24 mouse cellular contexts compared by ENCODE assay signal in genomic region chr4:104504916-104505315, GRCm38 (mm10).
"Had no signal": no experiment of that assay in that cellular context is flagged by ENCODE, and none has a peak within 500 bp of the region (broad histone marks: within the 10 kb centered on the region; RNA-seq: fewer than 3 reads in every experiment).

No protein-coding gene starts in this region.

- H3K36me3 ChIP-seq: limb, embryonic 10.5 days; limb, embryonic 13.5 days; liver, embryonic 12.5 days; liver, embryonic 15.5 days; lung, embryonic 15.5 days; midbrain, embryonic 10.5 days; neural tube, embryonic 12.5 days; neural tube, embryonic 15.5 days; stomach, embryonic 15.5 days had no signal

- H3K9me3 ChIP-seq: limb, embryonic 10.5 days; limb, embryonic 13.5 days; liver, embryonic 12.5 days; liver, embryonic 15.5 days; lung, embryonic 15.5 days; midbrain, embryonic 10.5 days; neural tube, embryonic 12.5 days; neural tube, embryonic 15.5 days; stomach, embryonic 15.5 days had no signal

- H3K9ac ChIP-seq: limb, embryonic 13.5 days; liver, embryonic 12.5 days; liver, embryonic 15.5 days; lung, embryonic 15.5 days; neural tube, embryonic 12.5 days; neural tube, embryonic 15.5 days; stomach, embryonic 15.5 days had no signal

- ATAC-seq: liver, embryonic 12.5 days had no signal

- H3K4me1 ChIP-seq: liver, embryonic 12.5 days; lung, embryonic 15.5 days; megakaryocyte, embryonic 14.5 days; stomach, embryonic 15.5 days had no signal

- H3K4me3 ChIP-seq: limb, embryonic 10.5 days; limb, embryonic 13.5 days; liver, embryonic 12.5 days; liver, embryonic 15.5 days; lung, embryonic 15.5 days; megakaryocyte, embryonic 14.5 days; midbrain, embryonic 10.5 days; neural tube, embryonic 12.5 days; neural tube, embryonic 15.5 days; stomach, embryonic 15.5 days had no signal

- H3K27ac ChIP-seq: kidney, postnatal 0 days; limb, embryonic 10.5 days; limb, embryonic 13.5 days; liver, embryonic 12.5 days; liver, embryonic 15.5 days; lung, embryonic 15.5 days; midbrain, embryonic 10.5 days; neural tube, embryonic 12.5 days; neural tube, embryonic 15.5 days; stomach, embryonic 15.5 days had no signal

- H3K4me2 ChIP-seq: limb, embryonic 13.5 days; liver, embryonic 12.5 days; liver, embryonic 15.5 days; lung, embryonic 15.5 days; neural tube, embryonic 12.5 days; neural tube, embryonic 15.5 days; stomach, embryonic 15.5 days had no signal

- DNase-seq: kidney, adult 2 months; kidney, postnatal 25 days; layer of hippocampus, adult 9-11 months; liver; lung, adult 18-20 months; lung, postnatal 10 days; lung, postnatal 36 days; midbrain, embryonic 14.5 days; right cerebral cortex, adult 18-20 months; right cerebral cortex, postnatal 14 days; right cerebral cortex, postnatal 4 days; spleen, adult 18-20 months; thymus, postnatal 25 days had no signal

- H3K27me3 ChIP-seq: limb, embryonic 13.5 days; liver, embryonic 12.5 days; liver, embryonic 15.5 days; lung, embryonic 15.5 days; megakaryocyte, embryonic 14.5 days; neural tube, embryonic 12.5 days; neural tube, embryonic 15.5 days; stomach, embryonic 15.5 days had no signal
